Mouse (Mus musculus): ENCODE results near the gene Myo1b.

Myo1b gene

DNA sequence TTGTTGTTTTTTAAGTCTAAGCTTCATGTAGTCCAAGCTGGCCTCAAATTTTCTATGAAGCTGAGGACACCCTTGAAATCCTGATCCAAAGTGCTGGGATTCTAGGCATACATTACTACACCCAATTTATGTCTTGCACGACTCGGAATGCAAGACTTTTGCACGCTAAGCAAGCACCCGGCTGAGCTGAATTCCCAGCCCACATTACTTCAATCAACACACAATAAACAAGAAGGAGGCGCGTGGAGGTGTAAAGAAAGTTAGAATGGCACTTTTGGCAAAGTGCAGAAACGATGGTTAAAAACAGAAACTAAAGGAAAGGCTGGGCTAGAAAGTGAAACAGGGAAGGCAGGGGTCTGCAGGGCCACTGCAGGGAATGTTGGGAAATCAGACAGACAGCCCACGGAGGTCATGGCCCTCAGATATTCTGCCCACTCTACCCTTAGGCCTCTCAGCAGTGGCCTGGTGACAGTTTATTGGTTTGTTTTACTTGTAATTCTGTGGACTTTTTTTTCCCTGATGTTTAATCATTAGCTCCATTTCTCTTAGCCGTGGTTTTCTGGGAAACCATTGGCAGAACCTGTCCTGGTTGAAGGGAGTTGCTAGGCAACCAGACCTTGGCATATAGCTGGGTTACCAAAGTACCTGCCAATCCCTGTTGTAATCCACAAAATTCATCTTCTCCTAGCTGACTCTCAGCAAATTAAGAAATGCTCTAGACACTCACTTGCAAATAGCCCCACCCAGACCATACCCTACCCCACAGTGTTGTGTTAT lies 195.8 kb downstream of the Myo1b start:
- peak; percentile 26 for DNase-seq (ENCODE audit: low spot score)

DNA sequence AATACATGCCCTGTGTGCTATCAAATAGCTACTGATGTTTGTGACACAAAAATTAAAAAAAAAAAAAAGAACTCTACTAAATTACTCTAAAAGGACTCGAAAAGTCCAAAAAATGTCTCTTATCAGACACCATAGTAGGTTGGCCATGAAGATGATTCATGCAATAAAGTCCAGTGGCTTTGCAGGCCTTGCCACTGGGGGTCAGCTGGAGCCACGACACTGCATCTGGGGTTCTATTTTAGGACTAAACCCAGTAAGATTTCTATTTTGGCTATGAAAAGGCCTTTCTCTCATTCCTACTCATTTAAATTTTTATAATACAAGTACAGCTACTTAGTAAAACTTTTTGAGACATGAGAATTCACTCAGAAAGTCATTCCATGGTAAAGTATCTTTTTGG lies 205.0 kb downstream of the Myo1b start:
- no peak for DNase-seq (ENCODE audit: low spot score)

DNA sequence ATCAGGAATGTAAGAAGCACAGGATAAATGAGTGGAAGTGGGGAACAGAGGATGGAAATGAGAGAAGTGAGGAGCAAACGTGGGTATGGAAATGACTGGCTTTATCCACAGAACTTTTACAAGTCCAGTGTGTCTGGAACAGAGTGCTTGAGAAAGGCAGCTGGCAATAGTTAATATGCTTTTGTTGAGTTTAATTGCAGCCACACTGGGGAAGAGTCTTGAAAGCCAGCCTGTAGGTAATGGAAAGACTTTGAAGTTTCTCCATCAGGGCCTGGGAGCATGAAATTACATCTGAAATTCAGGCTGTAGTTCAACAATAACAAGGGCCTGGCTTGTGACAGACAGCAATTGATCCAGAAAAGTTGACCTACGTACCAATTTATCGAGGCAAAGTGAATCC lies 209.8 kb downstream of the Myo1b start:
- DNase-seq (ENCODE audit: low spot score): no peak

GRCm38 (mm10) chr1:51704610-51705009 lies 211.3 kb downstream of the Myo1b start:
- no peak for DNase-seq (ENCODE audit: low spot score)

Measured in lung, postnatal 25 days (tissue).